Comparison of ENCODE assay signal across 8 mouse cellular contexts in the genomic region with DNA sequence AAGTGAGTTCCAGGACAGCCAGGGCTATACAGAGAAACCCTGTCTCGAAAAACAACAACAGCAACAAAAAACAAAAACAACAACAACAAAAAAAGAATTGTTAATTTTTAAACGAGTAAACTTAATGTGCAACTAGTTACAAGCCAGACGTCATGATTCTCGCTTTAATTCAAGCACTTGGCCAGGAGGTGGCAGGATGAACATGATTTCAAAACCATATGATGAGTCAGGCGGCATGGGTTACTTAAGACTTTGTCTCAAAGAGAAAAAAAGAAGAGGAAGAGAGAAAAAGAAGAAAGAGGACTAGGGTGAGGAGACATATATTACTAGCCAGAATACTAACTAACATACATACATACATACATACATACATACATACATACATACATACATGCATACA. TPM values are rescaled to one million over a fixed set of nuclear protein-coding genes. Genes with fewer than 3 reads are reported as not detected.
DNase-seq lines count a peak whose midpoint lies in the region; TF ChIP-seq lines count a peak whose summit lies in the region.

No protein-coding gene starts in this region.

- H3K27ac ChIP-seq in layer of hippocampus, adult 2 months: no peak overlapping the region

- DNase-seq in cerebellum, adult 8-10 months: peak; percentile 11
- DNase-seq in cerebellum, adult 9-11 months: no peak
- peak; percentile 23 to 25 for DNase-seq in layer of hippocampus, adult 2 months (ENCODE audit: low spot score in 2 of 2)
- DNase-seq in layer of hippocampus, adult 9-11 months: no peak
- peak; percentile 78 for DNase-seq in NIH3T3 (ENCODE audit: low read depth)
- peak; percentile 31 to 65 for DNase-seq in left cerebral cortex, postnatal 14 days (ENCODE audit: low spot score in 2 of 2)
- peak; percentile 46 for DNase-seq in thymus, postnatal 14 days
- no peak for DNase-seq in ovary, postnatal 36 days (ENCODE audit: low spot score)

- TF ChIP-seq CTCF in layer of hippocampus, adult 2 months (conservative IDR thresholded peaks at IDR 0.05): peak; percentile 68

- no peak overlapping the region for H3K4me3 ChIP-seq in layer of hippocampus, adult 2 months

- intact Hi-C loops in left cerebral cortex, postnatal 14 days (cut with DNase I): loop anchor here (10.0 kb wide), 1 partner anchor 302 kb away; a partner anchor contains a TSS

RNA-seq across cellular contexts. Expression of a gene that starts 40.1 kb away (rescaled TPM):
- total RNA-seq in layer of hippocampus, adult 2 months (2021): 10 to 100 TPM; 42.9 to 53.3 TPM
- 10 to 100 TPM; 28.2 to 29.4 TPM for total RNA-seq in left cerebral cortex, postnatal 14 days (2021)

Comparison
In these comparisons a context has a peak if more than half of its experiments do, and no peak if none do; other contexts are left out.
1. DNase-seq: peak in cerebellum, adult 8-10 months (single experiment), layer of hippocampus, adult 2 months (2 of 2), NIH3T3 (single experiment), left cerebral cortex, postnatal 14 days (2 of 2) and thymus, postnatal 14 days (single experiment); none in cerebellum, adult 9-11 months (single experiment), layer of hippocampus, adult 9-11 months (single experiment) and ovary, postnatal 36 days (single experiment).